Mouse (Mus musculus): ENCODE results near the gene Pik3cd.

Pik3cd gene

DNA sequence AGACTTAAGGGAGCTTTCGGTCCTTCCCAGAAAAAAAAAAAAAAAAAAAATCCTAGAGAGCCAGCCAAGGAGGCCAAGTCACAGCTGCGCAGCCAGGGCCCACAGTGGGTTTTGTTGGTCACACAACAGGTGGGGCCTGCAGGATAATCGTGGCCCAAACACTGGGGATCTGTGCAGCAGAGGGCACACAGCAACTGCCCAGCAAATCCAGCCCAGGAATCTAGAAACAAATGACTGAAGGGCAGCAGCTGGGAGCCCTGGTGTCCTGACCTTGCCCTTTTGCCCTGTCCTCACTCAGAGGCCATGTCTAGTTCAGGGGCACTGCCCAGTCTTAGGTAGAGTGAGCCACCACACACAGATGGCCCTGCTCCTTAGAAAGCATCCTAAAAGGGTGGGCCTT lies 29.9 kb upstream of the Pik3cd start:
- TF ChIP-seq GATA4 (IDR thresholded peaks at IDR 0.05; ENCODE audit: insufficient replicate concordance, low read length): no peak

GRCm38 (mm10) chr4:149730827-149731226 lies 28.5 kb upstream of the Pik3cd start:
- no peak for TF ChIP-seq GATA4 (IDR thresholded peaks at IDR 0.05; ENCODE audit: insufficient replicate concordance, low read length)

- TF ChIP-seq GATA4 (IDR thresholded peaks at IDR 0.05; ENCODE audit: insufficient replicate concordance, low read length): no peak
These were observed 26.4 kb upstream of the Pik3cd start for GRCm38 (mm10) chr4:149728810-149729209.

GRCm38 (mm10) chr4:149727636-149728035 lies 25.3 kb upstream of the Pik3cd start:
- TF ChIP-seq GATA4 (IDR thresholded peaks at IDR 0.05; ENCODE audit: insufficient replicate concordance, low read length): no peak

- TF ChIP-seq GATA4 (IDR thresholded peaks at IDR 0.05; ENCODE audit: insufficient replicate concordance, low read length): no peak
These were observed 23.4 kb upstream of the Pik3cd start for GRCm38 (mm10) chr4:149725661-149726350.

DNA sequence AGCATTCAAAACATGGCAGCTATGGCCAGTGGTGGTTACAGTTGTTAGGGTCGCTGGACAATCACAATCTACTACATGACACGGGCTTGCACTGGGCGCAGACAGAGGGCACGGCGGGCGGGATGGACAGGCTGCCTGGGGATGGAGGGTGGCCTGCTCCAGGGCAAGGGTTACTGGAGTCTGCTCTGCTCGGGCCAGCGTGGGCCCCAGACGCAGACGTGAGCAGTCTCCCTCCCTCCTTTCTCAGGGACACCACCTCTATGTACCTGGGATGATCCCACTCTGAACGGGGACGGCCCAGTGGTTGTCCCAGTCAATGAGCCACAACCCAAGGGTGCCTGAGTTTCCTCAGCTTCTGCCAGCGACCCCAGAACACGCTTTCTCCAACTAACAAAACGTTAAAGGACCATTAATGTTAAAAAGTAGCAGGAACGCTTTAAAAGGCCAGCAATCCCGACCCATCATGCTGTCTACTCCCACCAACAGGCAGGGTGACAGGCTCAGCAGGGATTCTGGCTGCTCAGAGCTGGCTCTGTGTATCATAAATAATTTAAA lies 22.6 kb upstream of the Pik3cd start:
- TF ChIP-seq GATA4 (IDR thresholded peaks at IDR 0.05; ENCODE audit: insufficient replicate concordance, low read length): no peak

GRCm38 (mm10) chr4:149723855-149724731 lies 21.7 kb upstream of the Pik3cd start:
- TF ChIP-seq GATA4 (IDR thresholded peaks at IDR 0.05; ENCODE audit: insufficient replicate concordance, low read length): no peak

DNA sequence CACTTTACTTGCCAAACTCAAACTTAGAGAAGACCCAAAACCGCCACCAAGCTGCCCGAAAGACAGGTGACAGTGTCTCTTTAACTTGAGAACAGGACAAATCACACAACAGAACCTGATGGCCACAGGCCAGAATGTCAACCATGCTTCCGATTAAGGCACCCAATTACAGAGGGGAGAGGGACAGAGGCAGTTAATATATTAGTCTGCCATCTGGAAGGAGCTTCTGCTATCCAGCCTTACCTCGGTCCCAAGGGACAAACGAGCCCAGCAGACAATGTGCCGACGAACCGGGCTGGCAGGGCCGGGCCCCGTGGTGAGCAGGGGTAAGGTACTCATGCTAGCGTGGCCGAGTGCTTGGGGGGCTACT lies 20.6 kb upstream of the Pik3cd start:
- no peak for TF ChIP-seq GATA4 (IDR thresholded peaks at IDR 0.05; ENCODE audit: insufficient replicate concordance, low read length)

DNA sequence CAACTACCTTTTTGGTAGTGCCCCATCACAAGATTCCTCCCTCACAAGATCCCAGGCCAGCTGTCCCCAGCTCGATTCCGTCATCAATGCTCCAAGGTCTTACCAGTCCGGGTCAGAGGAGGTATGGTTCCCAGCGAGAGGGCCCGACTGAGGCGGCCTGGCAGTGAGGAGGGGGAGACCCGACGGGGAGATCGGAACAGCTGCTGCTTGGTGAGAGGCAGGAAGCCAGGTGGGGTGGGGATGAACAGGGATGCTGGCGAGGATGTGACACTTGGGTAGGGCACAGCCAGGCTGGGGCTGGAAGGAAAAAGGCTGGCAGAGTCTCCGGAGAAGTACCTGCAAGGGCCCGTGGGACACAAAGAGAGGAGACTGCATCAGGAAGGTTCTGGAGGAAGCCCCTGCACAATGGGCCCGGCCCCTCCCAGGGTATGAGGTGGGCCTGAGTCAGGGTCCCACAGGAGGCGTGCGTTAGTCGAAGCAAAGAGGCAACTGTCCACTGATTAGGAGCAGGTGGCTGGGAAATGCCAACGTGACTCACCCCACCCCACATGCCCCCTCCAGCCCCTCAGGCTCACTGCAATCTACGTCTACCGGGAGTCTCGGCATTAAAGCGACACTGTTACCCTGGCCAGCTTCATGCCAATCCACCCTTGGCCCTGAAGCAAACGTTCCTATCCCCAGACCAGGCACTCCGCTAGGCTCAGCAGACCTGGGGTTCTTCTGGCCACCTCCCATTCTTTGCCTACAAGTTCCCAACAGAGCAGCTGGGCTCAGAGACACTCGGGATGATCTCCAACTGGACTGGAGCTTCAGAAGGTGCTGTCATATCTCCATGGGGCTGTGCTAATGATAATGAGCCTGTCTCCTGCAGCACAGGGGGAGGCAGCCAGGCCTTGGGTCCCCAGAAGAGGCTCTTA lies 20.0 kb upstream of the Pik3cd start:
- TF ChIP-seq GATA4 (IDR thresholded peaks at IDR 0.05; ENCODE audit: insufficient replicate concordance, low read length): no peak

DNA sequence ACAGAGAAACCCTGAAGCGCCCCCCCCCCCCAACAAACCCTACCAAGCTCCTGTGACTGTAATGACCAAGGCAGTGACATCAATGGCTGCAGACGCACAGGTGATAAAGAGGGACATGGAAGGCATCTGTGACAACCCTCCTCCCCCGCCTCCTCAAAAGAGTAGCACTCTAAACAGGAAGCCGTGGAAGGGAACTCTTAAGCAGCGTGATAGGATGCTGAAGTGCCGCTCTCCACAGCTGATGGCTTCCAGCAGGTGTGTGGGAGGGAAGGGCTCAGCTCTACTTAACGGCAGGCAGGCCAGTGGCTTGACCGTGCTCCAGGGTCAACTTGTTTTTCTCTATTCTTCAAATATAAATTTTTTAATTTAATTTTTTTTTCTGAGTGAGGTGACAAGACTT lies 18.8 kb upstream of the Pik3cd start:
- no peak for TF ChIP-seq GATA4 (IDR thresholded peaks at IDR 0.05; ENCODE audit: insufficient replicate concordance, low read length)

DNA sequence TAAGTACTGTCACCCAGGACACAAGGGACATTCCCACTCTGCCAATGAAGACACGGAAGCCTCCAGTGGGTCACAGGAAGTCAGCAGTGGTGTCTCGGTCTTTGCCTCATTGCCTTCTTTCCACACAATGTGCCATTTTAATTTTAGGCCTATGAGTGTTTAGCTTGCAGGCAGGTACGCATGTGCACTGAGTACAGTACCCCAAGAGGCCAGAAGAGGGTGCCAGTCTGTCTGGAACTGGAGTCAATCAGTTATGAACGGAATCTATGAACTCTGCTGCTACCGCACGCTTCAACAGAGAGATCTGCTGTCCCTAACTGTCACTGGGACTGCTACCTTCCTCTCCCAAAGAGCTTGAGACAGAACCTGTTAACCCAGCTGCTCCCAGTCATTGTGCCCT lies 17.3 kb upstream of the Pik3cd start:
- no peak for TF ChIP-seq GATA4 (IDR thresholded peaks at IDR 0.05; ENCODE audit: insufficient replicate concordance, low read length)

DNA sequence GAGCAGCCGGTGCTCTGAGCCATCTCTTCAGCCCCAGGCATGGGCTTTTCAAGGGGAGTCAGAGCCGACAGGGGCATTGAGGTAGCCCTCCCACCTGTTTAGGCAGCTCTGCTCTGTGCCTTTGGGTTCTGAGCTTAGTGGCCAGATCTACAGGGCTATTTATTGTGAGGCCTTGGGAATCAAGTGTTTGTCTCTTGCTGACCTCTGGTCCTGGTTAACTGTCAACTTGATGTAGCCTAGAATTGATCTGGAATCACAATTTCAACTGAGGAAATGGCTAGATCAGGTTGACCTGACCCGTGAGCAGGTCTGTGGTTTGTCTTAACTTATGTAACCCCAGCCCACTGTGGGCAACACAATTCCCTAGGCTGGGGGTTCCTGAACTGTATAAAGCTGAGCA lies 12.2 kb upstream of the Pik3cd start:
- no peak for TF ChIP-seq GATA4 (IDR thresholded peaks at IDR 0.05; ENCODE audit: insufficient replicate concordance, low read length)

DNA sequence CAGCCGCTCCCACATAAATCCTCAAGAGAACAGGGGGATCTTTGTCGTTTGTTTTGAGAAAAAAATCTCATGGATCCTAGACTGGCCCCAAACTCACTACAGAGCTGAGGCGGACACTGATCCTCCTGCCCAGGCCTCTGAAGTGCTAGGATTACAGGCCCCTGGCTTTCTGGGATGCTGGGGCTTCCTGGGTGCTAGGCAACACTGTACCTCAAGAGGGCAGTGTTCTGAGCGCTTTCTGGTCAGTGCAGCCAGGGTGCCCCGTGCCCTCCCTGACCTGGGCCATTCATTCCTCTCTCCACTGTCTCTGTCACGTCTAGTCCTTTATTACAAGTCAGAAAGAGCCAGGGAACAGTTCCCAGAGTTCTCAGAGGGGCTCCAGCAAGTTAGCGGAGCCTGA lies 9.6 kb upstream of the Pik3cd start:
- TF ChIP-seq GATA4 (IDR thresholded peaks at IDR 0.05; ENCODE audit: insufficient replicate concordance, low read length): no peak

GRCm38 (mm10) chr4:149711485-149711884 lies 9.1 kb upstream of the Pik3cd start:
- TF ChIP-seq GATA4 (IDR thresholded peaks at IDR 0.05; ENCODE audit: insufficient replicate concordance, low read length): no peak

DNA sequence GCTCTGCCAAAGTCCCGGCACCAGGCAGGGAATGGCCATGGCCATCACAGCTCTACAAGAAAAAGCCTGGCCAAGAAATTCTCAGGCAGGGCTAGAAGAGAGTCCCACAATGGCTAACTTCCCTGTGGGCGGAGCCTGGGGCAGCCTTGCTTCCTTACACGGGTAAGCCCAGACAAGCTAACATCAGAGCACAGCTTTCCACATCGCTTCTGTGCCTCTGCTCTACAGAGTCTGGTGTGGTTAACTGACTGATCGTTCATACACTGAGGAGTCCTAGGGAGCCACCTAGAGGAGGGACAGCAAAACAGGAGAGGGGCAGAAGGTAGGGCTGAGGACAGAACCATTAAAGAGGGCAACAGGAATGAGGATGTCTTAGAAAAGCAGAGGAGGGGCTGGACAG lies 8.1 kb upstream of the Pik3cd start:
- no peak for TF ChIP-seq GATA4 (IDR thresholded peaks at IDR 0.05; ENCODE audit: insufficient replicate concordance, low read length)
